Mouse (Mus musculus) midbrain, embryonic 10.5 days (tissue): Measurements from ENCODE around the gene Myo7a. TPM values are rescaled to one million over a fixed set of nuclear protein-coding genes. Genes with fewer than 3 reads are reported as not detected.

Experiments used
- DNase-seq: peaks from one replicate; pipeline ENCODE4 v3.0.0-alpha.2; 2017; ENCODE audit warnings: low spot score
- H3K27ac ChIP-seq: fragments of 300-500 bp; sonication (generic); replicated peaks from 2 replicates; pipeline ENCODE4 v1.5.1; 2016; ENCODE audit warnings: mild to moderate bottlenecking
- H3K27me3 ChIP-seq: fragments of 300-500 bp; sonication (generic); 2 replicates; pipeline ENCODE4 v1.6.1; 2016; ENCODE audit warnings: low read depth, mild to moderate bottlenecking; ENCODE audit not compliant: poor library complexity, severe bottlenecking
- H3K36me3 ChIP-seq: fragments of 300-500 bp; sonication (generic); 2 replicates; pipeline ENCODE4 v1.6.1; 2016; ENCODE audit warnings: mild to moderate bottlenecking, moderate library complexity
- H3K4me1 ChIP-seq: fragments of 300-500 bp; sonication (generic); 2 replicates; pipeline ENCODE4 v1.6.1; 2016
- H3K4me3 ChIP-seq: fragments of 300-500 bp; sonication (generic); 2 replicates; pipeline ENCODE4 v1.5.1; 2016; ENCODE audit warnings: mild to moderate bottlenecking, moderate library complexity
- H3K9me3 ChIP-seq: fragments of 300-500 bp; sonication (generic); replicated peaks from 2 replicates; pipeline ENCODE4 v1.6.1; 2016; ENCODE audit warnings: mild to moderate bottlenecking
- WGBS: fragments of 180-500 bp; shearing (Covaris S2); methylation state at CpG from one replicate; pipeline ENCODE4 v1.1.7; 2016; 5-methylcytosine and 5-hydroxymethylcytosine counted together
- polyA plus RNA-seq: library from polyadenylated mRNA; unstranded; fragments of >200 nt; fragmentation: Nextera tagmentation; extraction: Ambion mirVana; gene quantifications from 2 replicates; pipeline ENCODE4 v1.2.1, GENCODE M21; 2016

The Myo7a gene
- polyA plus RNA-seq, 1 experiment from 2014 or later, result 17.7 TPM

- Histone ChIP-seq H3K27ac (peak overlapping the region; percentile 83), H3K4me3 (no peak overlapping the region), H3K27me3 (no peaks in the 10 kb centered on the region), H3K9me3 (no peaks in the 10 kb centered on the region), H3K4me1 (peaks cover 37% of the 10 kb centered on the region), H3K36me3 (peaks cover 31% of the 10 kb centered on the region)
- DNase-seq, result peak; percentile 49
- WGBS, result 14% methylated on average over 5 of the region's 5 CpGs
Measured at GRCm38 (mm10) chr7:98082376-98082775, 36.9 kb downstream of the Myo7a start.

GRCm38 (mm10) chr7:98077453-98077852 lies 41.9 kb downstream of the Myo7a start:
- no peak for DNase-seq
- no peaks in the 10 kb centered on the region for H3K27me3 ChIP-seq
- H3K36me3 ChIP-seq, result peaks cover 57% of the 10 kb centered on the region
- H3K27ac ChIP-seq, result no peak overlapping the region
- H3K4me3 ChIP-seq, result no peak overlapping the region
- 90% methylated on average over 11 of the region's 11 CpGs for WGBS
- peaks cover 8% of the 10 kb centered on the region for H3K4me1 ChIP-seq
- no peaks in the 10 kb centered on the region for H3K9me3 ChIP-seq

DNA sequence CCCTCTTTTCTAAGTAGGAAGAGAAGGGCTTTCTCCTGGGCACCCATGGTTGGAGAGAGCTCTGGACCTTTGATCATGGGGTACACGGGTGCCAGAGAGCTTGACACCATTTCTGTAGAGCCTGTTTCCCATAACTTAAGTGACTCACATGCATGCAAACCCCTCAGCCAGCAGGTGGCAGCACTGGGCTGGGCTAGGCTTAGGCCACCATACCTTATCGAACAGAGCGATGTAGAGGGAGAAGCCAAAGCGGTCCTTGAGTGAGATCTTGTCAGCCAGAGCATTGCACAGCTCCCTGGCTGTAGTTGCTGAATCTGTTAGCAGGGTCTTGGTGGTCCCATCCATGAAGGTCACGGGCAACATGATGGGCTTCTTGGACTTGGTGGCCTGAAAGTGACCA lies 47.7 kb downstream of the Myo7a start:
- Histone ChIP-seq H3K4me1 (no peaks in the 10 kb centered on the region), H3K4me3 (no peak overlapping the region), H3K27ac (no peak overlapping the region), H3K27me3 (no peaks in the 10 kb centered on the region), H3K36me3 (peaks cover 29% of the 10 kb centered on the region), H3K9me3 (no peaks in the 10 kb centered on the region)
- peak; percentile 84 for DNase-seq
- 39% methylated on average over 5 of the region's 5 CpGs for WGBS

DNA sequence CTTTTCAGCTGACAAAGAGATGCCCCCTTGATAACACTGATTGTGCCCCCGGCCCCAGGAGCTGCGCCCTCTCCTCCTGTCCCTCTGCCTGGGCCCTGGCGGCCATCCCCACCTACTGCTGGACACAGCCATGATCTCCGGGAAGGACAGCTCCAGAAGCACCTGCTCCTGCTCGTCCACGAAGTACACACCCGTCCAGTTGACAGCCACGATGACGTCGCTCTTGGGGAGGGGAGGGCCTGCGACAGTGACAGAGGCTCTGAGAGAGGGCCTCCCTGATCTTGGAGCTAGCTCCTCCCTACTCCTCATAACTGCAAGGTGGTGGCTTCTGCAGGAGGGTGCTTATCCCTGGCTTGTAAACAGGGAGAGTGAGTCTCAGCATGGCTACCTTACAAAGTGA lies 53.1 kb downstream of the Myo7a start:
- H3K36me3 ChIP-seq, result peaks cover 20% of the 10 kb centered on the region
- H3K9me3 ChIP-seq, result no peaks in the 10 kb centered on the region
- H3K4me3 ChIP-seq, result no peak overlapping the region
- H3K4me1 ChIP-seq, result no peaks in the 10 kb centered on the region
- H3K27ac ChIP-seq, result no peak overlapping the region
- H3K27me3 ChIP-seq, result no peaks in the 10 kb centered on the region
- WGBS, result 90% methylated on average over 11 of the region's 11 CpGs
- no peak for DNase-seq

DNA sequence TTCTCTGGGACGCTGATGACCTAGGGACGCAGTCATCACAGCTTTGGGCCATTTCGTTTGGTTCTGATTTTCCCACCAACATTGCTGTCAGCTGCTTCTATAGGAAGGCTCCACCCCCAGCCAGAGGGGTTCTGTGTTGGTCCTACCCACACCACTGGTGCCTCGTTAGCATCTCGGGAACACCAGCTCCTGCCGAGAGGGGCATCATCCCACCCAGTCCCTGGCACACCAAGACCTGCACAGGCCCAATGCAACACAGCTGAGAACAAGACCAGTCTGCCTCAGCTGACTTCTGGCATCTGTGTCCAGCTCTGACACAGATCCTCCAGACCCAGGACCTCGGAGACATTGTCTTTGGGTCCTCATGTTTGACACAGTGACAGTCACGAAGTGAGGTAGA lies 64.4 kb downstream of the Myo7a start:
- H3K27ac ChIP-seq, result no peak overlapping the region
- 93% methylated on average over 8 of the region's 8 CpGs for WGBS
- H3K27me3 ChIP-seq, result no peaks in the 10 kb centered on the region
- no peaks in the 10 kb centered on the region for H3K4me1 ChIP-seq
- no peaks in the 10 kb centered on the region for H3K9me3 ChIP-seq
- 0 out of 2 replicates have a peak, but pooled peaks cover 4% of the 10 kb centered on the region for H3K36me3 ChIP-seq
- H3K4me3 ChIP-seq, result no peak overlapping the region
- no peak for DNase-seq

- H3K4me3 ChIP-seq, result no peak overlapping the region
- no peak for DNase-seq
- H3K9me3 ChIP-seq, result no peaks in the 10 kb centered on the region
- 94% methylated on average over 9 of the region's 9 CpGs for WGBS
- H3K4me1 ChIP-seq, result no peaks in the 10 kb centered on the region
- H3K27ac ChIP-seq, result no peak overlapping the region
- H3K27me3 ChIP-seq, result no peaks in the 10 kb centered on the region
- H3K36me3 ChIP-seq, result 0 out of 2 replicates have a peak, but pooled peaks cover 4% of the 10 kb centered on the region
Measured at GRCm38 (mm10) chr7:98054461-98054860, 64.9 kb downstream of the Myo7a start.

DNA sequence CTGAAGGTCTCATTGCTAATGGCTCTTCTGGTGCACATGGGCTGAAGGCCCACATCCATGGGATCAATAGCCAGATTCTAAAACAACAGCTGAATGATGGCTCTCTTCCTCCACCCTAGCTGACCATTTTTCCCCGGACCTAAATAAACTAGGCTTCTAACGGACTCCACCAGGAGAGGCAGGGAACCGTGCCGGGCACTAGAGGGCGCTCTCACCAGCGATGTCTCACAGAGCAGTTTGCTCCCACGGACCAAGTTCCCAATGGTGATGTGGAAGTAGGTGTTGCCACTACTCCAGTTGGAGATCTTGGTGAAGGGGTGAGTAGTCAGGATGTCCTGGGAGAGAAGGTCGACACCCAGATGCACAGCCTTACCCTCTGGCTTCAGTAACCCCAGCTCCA lies 67.3 kb downstream of the Myo7a start:
- H3K36me3 ChIP-seq, result 0 out of 2 replicates have a peak, but pooled peaks cover 4% of the 10 kb centered on the region
- DNase-seq, result peak; percentile 63
- H3K4me1 ChIP-seq, result no peaks in the 10 kb centered on the region
- 20% methylated on average over 8 of the region's 8 CpGs for WGBS
- no peak overlapping the region for H3K4me3 ChIP-seq
- H3K9me3 ChIP-seq, result no peaks in the 10 kb centered on the region
- H3K27ac ChIP-seq, result no peak overlapping the region
- H3K27me3 ChIP-seq, result no peaks in the 10 kb centered on the region

DNA sequence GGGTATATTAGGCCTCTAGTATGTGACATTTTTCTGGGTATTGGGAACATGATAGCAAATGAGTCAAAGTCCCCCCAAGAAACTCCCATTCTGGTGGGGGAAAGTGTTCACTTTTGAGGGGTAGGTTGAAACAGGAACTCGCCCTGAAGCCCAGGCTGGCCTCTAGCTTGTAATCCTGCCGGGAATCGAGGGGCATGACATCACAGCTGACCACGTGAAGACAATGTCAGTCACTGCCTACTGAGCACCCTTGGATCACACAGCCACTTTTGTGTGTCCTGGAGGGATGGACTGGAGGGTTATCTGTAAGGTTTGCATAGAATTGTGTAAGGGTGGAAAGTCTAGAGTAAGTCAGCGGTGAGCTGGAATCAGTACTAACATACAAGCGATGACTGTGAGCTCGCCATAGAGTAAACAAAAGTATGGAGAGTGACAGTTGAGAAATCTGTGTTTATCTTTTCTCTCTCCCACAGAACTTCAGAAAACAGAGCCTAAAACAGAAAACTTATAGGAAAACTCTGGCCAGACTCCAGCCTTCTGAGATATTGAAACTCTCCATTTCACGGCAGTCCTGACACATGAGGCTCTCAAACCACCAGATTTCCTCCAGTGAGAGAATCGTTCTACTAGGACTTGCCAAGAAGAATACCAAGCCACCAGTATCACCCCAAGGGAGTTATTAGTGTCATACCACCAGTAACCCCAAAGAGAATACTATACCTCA lies 71.1 kb downstream of the Myo7a start:
- no peaks in the 10 kb centered on the region for H3K4me1 ChIP-seq

GRCm38 (mm10) chr7:98002617-98003016 lies 116.7 kb downstream of the Myo7a start:
- WGBS, result 78% methylated on average over 7 of the region's 7 CpGs
- H3K27ac ChIP-seq, result no peak overlapping the region
- no peak for DNase-seq
- H3K9me3 ChIP-seq, result no peaks in the 10 kb centered on the region; the same call in 1 of the 2 replicates
- no peaks in the 10 kb centered on the region for H3K36me3 ChIP-seq
- H3K27me3 ChIP-seq, result no peaks in the 10 kb centered on the region
- no peak overlapping the region for H3K4me3 ChIP-seq
- H3K4me1 ChIP-seq, result no peaks in the 10 kb centered on the region; the same call in 1 of the 2 replicates

More for the DNA sequence above, 71.1 kb downstream of the Myo7a start:
- no peaks in the 10 kb centered on the region for H3K36me3 ChIP-seq
- H3K27me3 ChIP-seq, result no peaks in the 10 kb centered on the region
- H3K9me3 ChIP-seq, result no peaks in the 10 kb centered on the region
- no peak for DNase-seq
- no peak overlapping the region for H3K4me3 ChIP-seq
- 90% methylated on average over 9 of the region's 9 CpGs for WGBS
- no peak overlapping the region for H3K27ac ChIP-seq

Other genes with a start within 250 kb of the Myo7a start
- not detected in 2 replicates for gene Gdpd4, start 199.6 kb downstream of the Myo7a start, polyA plus RNA-seq
- 0.10 TPM in 2 replicates for gene Omp, start 26.0 kb upstream of the Myo7a start, polyA plus RNA-seq
- gene Capn5, start 58.8 kb upstream of the Myo7a start, polyA plus RNA-seq, result 6.4 and 7.0 TPM in 2 replicates
- 0.06 TPM in 1 of 2 replicates, not detected in the other for gene B3gnt6, start 80.0 kb upstream of the Myo7a start, polyA plus RNA-seq
- gene Acer3, start 201.7 kb upstream of the Myo7a start, polyA plus RNA-seq, result 19.4 and 19.5 TPM in 2 replicates
- gene Tsku, start 241.8 kb upstream of the Myo7a start, polyA plus RNA-seq, result 7.7 and 10.0 TPM in 2 replicates